Comparison of ENCODE assay signal across 16 mouse cellular contexts in genomic region chr7:74368256-74368980, GRCm38 (mm10).
DNase-seq lines count a peak whose midpoint lies in the region; ATAC-seq and TF ChIP-seq lines count a peak whose summit lies in the region.
"Had no signal": no experiment of that assay in that cellular context is flagged by ENCODE, and none has a peak within 500 bp of the region (broad histone marks: within the 10 kb centered on the region; RNA-seq: fewer than 3 reads in every experiment).

No protein-coding gene starts in this region.

- ATAC-seq in CD4-positive, CD25-positive, alpha-beta regulatory T cell, adult 4 months = no peak
- ATAC-seq: hindbrain, embryonic 16.5 days had no signal

- H3K27ac ChIP-seq in layer of hippocampus, adult 2 months = no peak overlapping the region
- H3K27ac ChIP-seq: kidney, embryonic 15.5 days; limb, embryonic 10.5 days; liver, embryonic 13.5 days; macrophage; neural tube, embryonic 12.5 days had no signal

- H3K4me3 ChIP-seq in layer of hippocampus, adult 2 months = no peak overlapping the region
- H3K4me3 ChIP-seq: kidney, embryonic 15.5 days; limb, embryonic 10.5 days; liver, embryonic 13.5 days; neural tube, embryonic 12.5 days had no signal

- TF ChIP-seq CTCF in layer of hippocampus, adult 2 months (conservative IDR thresholded peaks at IDR 0.05) = peak; percentile 62

- DNase-seq in CD4-positive, CD25-positive, alpha-beta regulatory T cell, adult 2 months (ENCODE audit: low read depth, low spot score) = peak; percentile 15
- DNase-seq in layer of hippocampus, adult 2 months (ENCODE audit: low spot score in 2 of 2) = no peak
- DNase-seq in layer of hippocampus, adult 9-10 months (ENCODE audit: low spot score) = no peak
- DNase-seq in thymus, postnatal 4 days = peak; percentile 42
- DNase-seq in thymus, postnatal 25 days = no peak
- no peak for DNase-seq in adrenal gland, adult (ENCODE audit: inconsistent age in 2 of 2, low spot score in 1 of 2)
- no peak for DNase-seq in c-Kit-positive CD71-positive TER-119-positive erythroid progenitor cells, embryonic 14.5 days (ENCODE audit: low spot score)
- DNase-seq: adrenal gland, postnatal 36 days; gastrocnemius, postnatal 25 days; liver, embryonic 13.5 days had no signal

Comparison
In these comparisons a context has a peak if more than half of its experiments do, and no peak if none do; other contexts are left out.
1. DNase-seq: peak in CD4-positive, CD25-positive, alpha-beta regulatory T cell, adult 2 months (single experiment) and thymus, postnatal 4 days (single experiment); none in layer of hippocampus, adult 2 months (0 of 2), layer of hippocampus, adult 9-10 months (single experiment), thymus, postnatal 25 days (single experiment), adrenal gland, adult (0 of 2) and c-Kit-positive CD71-positive TER-119-positive erythroid progenitor cells, embryonic 14.5 days (single experiment).